Comparison of ENCODE assay signal across 11 mouse cellular contexts in genomic region chr14:124195806-124196205, GRCm38 (mm10).
A peak's percentile ranks its signal among the peaks of the same experiment; 100 is the strongest.
DNase-seq lines count a peak whose midpoint lies in the region; ATAC-seq and TF ChIP-seq lines count a peak whose summit lies in the region.
"Had no signal": no experiment of that assay in that cellular context is flagged by ENCODE, and none has a peak within 500 bp of the region (broad histone marks: within the 10 kb centered on the region; RNA-seq: fewer than 3 reads in every experiment).

No protein-coding gene starts in this region.

- TF ChIP-seq CTCF in forebrain, postnatal 0 days (IDR thresholded peaks at IDR 0.05; ENCODE audit: low read depth): peak; percentile 64
- TF ChIP-seq CTCF in kidney, adult 2 months (conservative IDR thresholded peaks at IDR 0.05; ENCODE audit: insufficient read depth, insufficient read length, low read depth, low read length): no peak
- TF ChIP-seq CTCF in lung, postnatal 0 days (IDR thresholded peaks at IDR 0.05): no peak

- H3K4me1 ChIP-seq in forebrain, postnatal 0 days (ENCODE audit: insufficient read depth): peaks cover 17% of the 10 kb centered on the region
- H3K4me1 ChIP-seq in midbrain, embryonic 13.5 days (replicated peaks): peaks cover 20% of the 10 kb centered on the region
- H3K4me1 ChIP-seq in kidney, adult 2 months (ENCODE audit: control insufficient read depth, insufficient read depth, low read length): no peaks in the 10 kb centered on the region
- no peaks in the 10 kb centered on the region for H3K4me1 ChIP-seq in lung, postnatal 0 days (ENCODE audit: insufficient read depth, low read depth, low read length)
- H3K4me1 ChIP-seq: liver, embryonic 13.5 days had no signal

- H3K27ac ChIP-seq in forebrain, postnatal 0 days (ENCODE audit: low read depth, low read length): no peak overlapping the region
- 0 out of 2 replicates have a peak overlapping the region, but pooled peaks have one; percentile 0 for H3K27ac ChIP-seq in midbrain, embryonic 13.5 days
- H3K27ac ChIP-seq in kidney, adult 2 months (ENCODE audit: insufficient read depth, low read depth, low read length): no peak overlapping the region
- no peak overlapping the region for H3K27ac ChIP-seq in lung, postnatal 0 days (ENCODE audit: low read length)
- H3K27ac ChIP-seq: liver, embryonic 13.5 days had no signal

- no peak overlapping the region for H3K9ac ChIP-seq in forebrain, postnatal 0 days
- H3K9ac ChIP-seq in midbrain, embryonic 13.5 days (replicated peaks): no peak overlapping the region
- no peak overlapping the region for H3K9ac ChIP-seq in lung, postnatal 0 days (replicated peaks; ENCODE audit: low read depth)
- H3K9ac ChIP-seq: liver, embryonic 13.5 days had no signal

- H3K9me3 ChIP-seq in forebrain, postnatal 0 days (ENCODE audit: low read length): no peaks in the 10 kb centered on the region
- H3K9me3 ChIP-seq in midbrain, embryonic 13.5 days: no peaks in the 10 kb centered on the region
- H3K9me3 ChIP-seq in lung, postnatal 0 days (ENCODE audit: low read length): no peaks in the 10 kb centered on the region
- H3K9me3 ChIP-seq: liver, embryonic 13.5 days had no signal

- TF ChIP-seq POLR2A in kidney, adult 2 months (IDR thresholded peaks at IDR 0.05; ENCODE audit: low read depth, low read length): no peak

- H3K4me3 ChIP-seq in forebrain, postnatal 0 days (ENCODE audit: low read depth, low read length): peak overlapping the region; percentile 19; the same call in 1 of the 2 replicates
- H3K4me3 ChIP-seq in midbrain, embryonic 13.5 days (replicated peaks): no peak overlapping the region; the same call in 1 of the 2 replicates
- no peak overlapping the region for H3K4me3 ChIP-seq in kidney, adult 2 months (ENCODE audit: insufficient read depth, low read depth, low read length)
- H3K4me3 ChIP-seq in lung, postnatal 0 days (ENCODE audit: low read depth, low read length): no peak overlapping the region
- H3K4me3 ChIP-seq: liver, embryonic 13.5 days had no signal

- ATAC-seq in forebrain, postnatal 0 days: peak; percentile 70
- no peak for ATAC-seq in midbrain, embryonic 13.5 days
- ATAC-seq in lung, postnatal 0 days: no peak

- TF ChIP-seq EP300 in lung, postnatal 0 days (IDR thresholded peaks at IDR 0.05): no peak

- H3K36me3 ChIP-seq in forebrain, postnatal 0 days (ENCODE audit: insufficient read depth): no peaks in the 10 kb centered on the region
- H3K36me3 ChIP-seq in midbrain, embryonic 13.5 days: no peaks in the 10 kb centered on the region
- H3K36me3 ChIP-seq in kidney, adult 2 months (ENCODE audit: control insufficient read depth, insufficient read depth, low read length): no peaks in the 10 kb centered on the region
- H3K36me3 ChIP-seq in lung, postnatal 0 days (ENCODE audit: insufficient read depth, low read length): no peaks in the 10 kb centered on the region
- H3K36me3 ChIP-seq: liver, embryonic 13.5 days had no signal

- peak overlapping the region; percentile 38 for H3K4me2 ChIP-seq in forebrain, postnatal 0 days (ENCODE audit: low read depth)
- peak overlapping the region; percentile 37 for H3K4me2 ChIP-seq in midbrain, embryonic 13.5 days (replicated peaks)
- no peak overlapping the region for H3K4me2 ChIP-seq in lung, postnatal 0 days (replicated peaks; ENCODE audit: low read depth, low read length)
- H3K4me2 ChIP-seq: liver, embryonic 13.5 days had no signal

- H3K27me3 ChIP-seq in forebrain, postnatal 0 days (ENCODE audit: insufficient read depth, low read length): no peaks in the 10 kb centered on the region
- peaks cover 11% of the 10 kb centered on the region; the same call in 1 of the 2 replicates for H3K27me3 ChIP-seq in midbrain, embryonic 13.5 days
- no peaks in the 10 kb centered on the region; the same call in 1 of the 2 replicates for H3K27me3 ChIP-seq in kidney, adult 2 months (replicated peaks; ENCODE audit: control insufficient read depth, insufficient read depth, low read length)
- 0 out of 2 replicates have a peak, but pooled peaks cover 4% of the 10 kb centered on the region for H3K27me3 ChIP-seq in lung, postnatal 0 days (replicated peaks; ENCODE audit: insufficient read depth, low read length)

- WGBS in forebrain, postnatal 0 days: 5% methylated on average over 7 of the region's 7 CpGs
- 20% methylated on average over 7 of the region's 7 CpGs for WGBS in midbrain, embryonic 13.5 days
- 17% methylated on average over 7 of the region's 7 CpGs for WGBS in kidney, adult 2 months
- WGBS in lung, postnatal 0 days: 12% methylated on average over 7 of the region's 7 CpGs

- peak; percentile 4 for DNase-seq in embryo, embryonic 11 days
- DNase-seq in embryo, embryonic 10 days (ENCODE audit: low spot score): no peak
- DNase-seq in ZHBTc4 (ENCODE audit: low read depth, low spot score): peak; percentile 2
- DNase-seq in forebrain, postnatal 0 days: peak; percentile 82
- DNase-seq in adipocyte (ENCODE audit: low spot score): no peak
- no peak for DNase-seq in kidney, adult 2 months
- DNase-seq in lung, postnatal 0 days (ENCODE audit: low spot score): no peak
- DNase-seq: gastrocnemius, postnatal 36 days; kidney, adult 8-10 months; liver, embryonic 13.5 days had no signal

Comparison
In these comparisons a context has a peak if more than half of its experiments do, and no peak if none do; other contexts are left out.
1. DNase-seq: peak in embryo, embryonic 11 days (single experiment), ZHBTc4 (single experiment) and forebrain, postnatal 0 days (single experiment); none in embryo, embryonic 10 days (single experiment), adipocyte (single experiment), kidney, adult 2 months (single experiment) and lung, postnatal 0 days (single experiment).